Comparison of ENCODE assay signal across 15 mouse cellular contexts in the genomic region with DNA sequence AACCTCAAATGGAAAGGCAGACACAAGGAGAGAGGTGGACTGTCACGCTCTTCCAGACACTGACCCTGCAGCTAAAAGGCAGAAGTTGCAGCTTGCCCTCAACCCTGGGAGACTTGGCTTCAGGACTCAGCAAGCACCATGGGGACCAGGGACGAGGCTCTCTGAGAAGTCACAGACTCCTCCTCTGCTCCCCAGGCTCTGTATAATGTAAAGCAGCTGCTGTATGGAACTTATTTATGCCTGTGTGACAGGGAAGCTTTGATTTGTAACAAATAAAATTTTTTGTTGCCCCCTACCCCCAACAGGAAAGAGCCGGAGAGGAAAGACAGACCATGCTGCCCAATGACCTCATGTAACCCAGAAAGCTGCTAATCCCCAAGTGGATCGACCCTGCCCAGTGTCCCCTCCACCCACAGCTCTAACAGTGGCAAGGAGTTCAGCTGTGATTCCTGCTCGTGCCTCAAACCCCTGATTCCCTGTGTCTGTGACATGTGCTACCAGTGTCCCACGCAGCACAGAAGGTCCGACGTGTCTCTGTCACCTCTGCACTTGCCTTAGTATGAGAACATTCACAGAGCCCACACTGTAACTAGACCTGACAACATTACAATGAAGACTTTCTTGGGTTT.
DNase-seq lines count a peak whose midpoint lies in the region; ATAC-seq and TF ChIP-seq lines count a peak whose summit lies in the region.
"Had no signal": no experiment of that assay in that cellular context is flagged by ENCODE, and none has a peak within 500 bp of the region (broad histone marks: within the 10 kb centered on the region; RNA-seq: fewer than 3 reads in every experiment).

No protein-coding gene starts in this region.

- H3K9me3 ChIP-seq in kidney, postnatal 0 days (replicated peaks; ENCODE audit: low read length) = no peaks in the 10 kb centered on the region
- H3K9me3 ChIP-seq in stomach, embryonic 14.5 days (ENCODE audit: control insufficient read depth, low read depth, low read length) = no peaks in the 10 kb centered on the region
- no peaks in the 10 kb centered on the region for H3K9me3 ChIP-seq in stomach, postnatal 0 days (ENCODE audit: control insufficient read depth, low read length)
- H3K9me3 ChIP-seq: hindbrain, embryonic 12.5 days had no signal

- peak; percentile 39 for DNase-seq in embryo, embryonic 11 days
- no peak for DNase-seq in embryo, embryonic 10 days (ENCODE audit: low spot score)
- DNase-seq in kidney, postnatal 0 days (ENCODE audit: low spot score) = peak; percentile 45
- no peak for DNase-seq in kidney, adult 9 months
- no peak for DNase-seq in stomach, postnatal 0 days (ENCODE audit: low spot score)
- DNase-seq in layer of hippocampus, postnatal 14 days (ENCODE audit: low spot score in 2 of 2) = no peak
- DNase-seq in left cerebral cortex, postnatal 36 days (ENCODE audit: low spot score in 2 of 2) = no peak
- DNase-seq: cerebellum, adult 8-10 months; gastrocnemius, postnatal 25 days; left cerebral cortex, postnatal 4 days; midbrain, embryonic 14.5 days had no signal

- intact Hi-C loops in left cerebral cortex, postnatal 36 days (cut with DNase I) = no loop called here

- H3K4me3 ChIP-seq in kidney, postnatal 0 days (replicated peaks; ENCODE audit: low read depth, low read length) = no peak overlapping the region
- no peak overlapping the region for H3K4me3 ChIP-seq in stomach, embryonic 14.5 days (ENCODE audit: low read depth, low read length)
- H3K4me3 ChIP-seq in stomach, postnatal 0 days (ENCODE audit: low read depth, low read length) = no peak overlapping the region
- H3K4me3 ChIP-seq: hindbrain, embryonic 12.5 days had no signal

- TF ChIP-seq EP300 in stomach, postnatal 0 days (optimal IDR thresholded peaks at IDR 0.05) = no peak

- no peaks in the 10 kb centered on the region for H3K4me1 ChIP-seq in kidney, postnatal 0 days (replicated peaks; ENCODE audit: insufficient read depth, low read length)
- H3K4me1 ChIP-seq in stomach, embryonic 14.5 days (ENCODE audit: control insufficient read depth, insufficient read depth, low read length) = peaks cover 11% of the 10 kb centered on the region; the same call in 1 of the 2 replicates
- no peaks in the 10 kb centered on the region for H3K4me1 ChIP-seq in stomach, postnatal 0 days (replicated peaks; ENCODE audit: control insufficient read depth, insufficient read depth)

- no peak overlapping the region for H3K27ac ChIP-seq in kidney, postnatal 0 days
- H3K27ac ChIP-seq in stomach, embryonic 14.5 days (ENCODE audit: low read length) = peak overlapping the region; percentile 48; the same call in 1 of the 2 replicates
- no peak overlapping the region for H3K27ac ChIP-seq in stomach, postnatal 0 days (replicated peaks)
- H3K27ac ChIP-seq: hindbrain, embryonic 12.5 days; liver, embryonic 14.5 days had no signal

- no peak overlapping the region for H3K4me2 ChIP-seq in kidney, postnatal 0 days (ENCODE audit: low read length)
- no peak overlapping the region for H3K4me2 ChIP-seq in stomach, embryonic 14.5 days (replicated peaks; ENCODE audit: low read depth, low read length)
- H3K4me2 ChIP-seq in stomach, postnatal 0 days (replicated peaks; ENCODE audit: low read depth) = no peak overlapping the region
- H3K4me2 ChIP-seq: hindbrain, embryonic 12.5 days had no signal

- ATAC-seq in kidney, postnatal 0 days (replicated peaks; ENCODE audit: low FRiP score, low read depth) = no peak
- ATAC-seq in stomach, embryonic 14.5 days (ENCODE audit: insufficient number of reproducible peaks, insufficient read depth, low FRiP score, low read depth) = peak; percentile 46; the same call in 1 of the 2 replicates
- no peak for ATAC-seq in stomach, postnatal 0 days (ENCODE audit: low FRiP score, low TSS enrichment)
- ATAC-seq: inflammation-experienced regulatory T-cells, adult 6 months had no signal

- no peak overlapping the region for H3K9ac ChIP-seq in kidney, postnatal 0 days (ENCODE audit: low read depth, low read length)
- H3K9ac ChIP-seq in stomach, embryonic 14.5 days (replicated peaks; ENCODE audit: low read depth, low read length) = no peak overlapping the region
- no peak overlapping the region for H3K9ac ChIP-seq in stomach, postnatal 0 days (ENCODE audit: low read length)
- H3K9ac ChIP-seq: hindbrain, embryonic 12.5 days; liver, embryonic 14.5 days had no signal

- no peaks in the 10 kb centered on the region for H3K36me3 ChIP-seq in kidney, postnatal 0 days (ENCODE audit: insufficient read depth, low read length)
- H3K36me3 ChIP-seq in stomach, embryonic 14.5 days (ENCODE audit: control insufficient read depth, insufficient read depth, low read length) = no peaks in the 10 kb centered on the region
- H3K36me3 ChIP-seq in stomach, postnatal 0 days (ENCODE audit: control insufficient read depth, insufficient read depth, low read length) = no peaks in the 10 kb centered on the region
- H3K36me3 ChIP-seq: hindbrain, embryonic 12.5 days had no signal

- WGBS in kidney, postnatal 0 days = 36% methylated on average over 8 of the region's 8 CpGs
- 39% methylated on average over 8 of the region's 8 CpGs for WGBS in stomach, embryonic 14.5 days
- 42% methylated on average over 8 of the region's 8 CpGs for WGBS in stomach, postnatal 0 days

- TF ChIP-seq CTCF in kidney, postnatal 0 days (IDR thresholded peaks at IDR 0.05; ENCODE audit: low read depth) = no peak
- no peak for TF ChIP-seq CTCF in stomach, postnatal 0 days (IDR thresholded peaks at IDR 0.05; ENCODE audit: low read depth)

- no peaks in the 10 kb centered on the region for H3K27me3 ChIP-seq in kidney, postnatal 0 days (ENCODE audit: insufficient read depth, low read length)
- H3K27me3 ChIP-seq in stomach, embryonic 14.5 days (ENCODE audit: control insufficient read depth, insufficient read depth, low read length) = no peaks in the 10 kb centered on the region
- no peaks in the 10 kb centered on the region for H3K27me3 ChIP-seq in stomach, postnatal 0 days (ENCODE audit: control insufficient read depth, insufficient read depth, low read length)
- H3K27me3 ChIP-seq: hindbrain, embryonic 12.5 days had no signal

Comparison
In these comparisons a context has a peak if more than half of its experiments do, and no peak if none do; other contexts are left out.
1. DNase-seq: peak in embryo, embryonic 11 days (single experiment) and kidney, postnatal 0 days (single experiment); none in embryo, embryonic 10 days (single experiment), kidney, adult 9 months (single experiment), stomach, postnatal 0 days (single experiment), layer of hippocampus, postnatal 14 days (0 of 2) and left cerebral cortex, postnatal 36 days (0 of 2).